Mouse (Mus musculus) liver, adult 2 months (tissue): ENCODE measurements around the gene Akr1c6. TPM values are rescaled to one million over a fixed set of nuclear protein-coding genes. Genes with fewer than 3 reads are reported as not detected.
A peak's percentile ranks its signal among the peaks of the same experiment; 100 is the strongest.

ENCODE experiments used
- DNase-seq: peaks from one replicate; pipeline ENCODE4 v3.0.0-alpha.2; 2011; ENCODE audit warnings: low read depth, low spot score; ENCODE audit errors: extremely low read depth
- H3K27ac ChIP-seq: fragments of 200-500 bp; replicated peaks from 2 replicates; pipeline ENCODE4 v1.5.1; 2012; ENCODE audit warnings: low read depth, mild to moderate bottlenecking, control low read depth, inconsistent platforms, low read length; ENCODE audit not compliant: insufficient read depth
- H3K27me3 ChIP-seq: fragments of 200-500 bp; 2 replicates; pipeline ENCODE4 v1.6.1; 2012; ENCODE audit warnings: mild to moderate bottlenecking, moderate library complexity, low read length, inconsistent platforms; ENCODE audit not compliant: control insufficient read depth, insufficient read depth
- H3K36me3 ChIP-seq: fragments of 200-500 bp; 2 replicates; pipeline ENCODE4 v1.6.1; 2012; ENCODE audit warnings: low read length, inconsistent platforms; ENCODE audit not compliant: control insufficient read depth, insufficient read depth
- H3K4me1 ChIP-seq: fragments of 200-500 bp; 2 replicates; pipeline ENCODE4 v1.6.1; 2011; ENCODE audit warnings: low read length; ENCODE audit not compliant: control insufficient read depth, insufficient read depth
- H3K4me3 ChIP-seq: fragments of 200-500 bp; 2 replicates; pipeline ENCODE4 v1.5.1; 2011; ENCODE audit warnings: low read depth, mild to moderate bottlenecking, control low read depth, low read length, moderate library complexity; ENCODE audit not compliant: insufficient read depth
- H3K79me2 ChIP-seq: fragments of 200-500 bp; 2 replicates; pipeline ENCODE4 v1.6.1; 2012; ENCODE audit warnings: inconsistent platforms, mild to moderate bottlenecking, low read length, moderate library complexity; ENCODE audit not compliant: control insufficient read depth, insufficient read depth
- H3K9ac ChIP-seq: fragments of 200-500 bp; 2 replicates; pipeline ENCODE4 v1.6.1; 2012; ENCODE audit warnings: low read depth, mild to moderate bottlenecking, control low read depth, inconsistent platforms, low read length
- CTCF ChIP-seq: fragments of 200-500 bp; IDR thresholded peaks from 2 replicates; pipeline ENCODE4 v1.5.1; 2011; ENCODE audit warnings: low read depth, low read length, control low read depth
- POLR2A ChIP-seq: fragments of 200-500 bp; IDR thresholded peaks from 2 replicates; pipeline ENCODE4 v1.6.1; 2011; ENCODE audit warnings: low read length, control low read depth; ENCODE audit not compliant: insufficient read depth; ENCODE audit errors: extremely low read depth
- WGBS: fragments of 180-500 bp; shearing (Covaris S2); methylation state at CpG from one replicate; pipeline ENCODE4 v1.1.7; 2018; 5-methylcytosine and 5-hydroxymethylcytosine counted together
- polyA plus RNA-seq: library from polyadenylated mRNA; depleted of rRNA; stranded (reverse); fragments of >200 nt; gene quantifications from 2 replicates; pipeline ENCODE4 v1.2.3, GENCODE M21; 2012
- total RNA-seq: library from RNA; depleted of rRNA; stranded (reverse); fragments of >200 nt; gene quantifications from 2 replicates; pipeline ENCODE4 v1.2.3, GENCODE M21; 2014

Gene Akr1c6
- total and polyA plus RNA-seq, 2 experiments: 353 to 1,675 TPM

DNA sequence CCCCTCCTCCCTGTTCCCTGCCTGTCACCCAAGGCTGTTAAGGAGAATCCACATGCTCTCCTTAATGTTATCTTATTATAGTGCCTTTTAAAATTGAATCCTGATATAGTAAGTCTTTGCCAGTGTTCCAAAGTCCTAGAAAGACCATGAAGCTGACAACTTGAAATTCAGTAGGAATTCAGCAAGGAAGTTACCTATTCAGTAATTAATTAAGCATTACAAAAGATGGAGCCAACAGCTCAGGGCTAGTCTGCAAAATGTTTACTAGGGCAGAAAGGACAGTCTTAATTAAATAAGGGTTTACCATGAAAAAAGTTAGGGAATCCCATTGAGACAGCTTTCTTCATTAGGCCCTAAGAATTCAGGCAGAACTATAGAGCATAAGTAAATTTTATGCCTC is 31.9 kb upstream of the Akr1c6 start:
- Histone ChIP-seq H3K4me3 (no peak overlapping the region), H3K9ac (no peak overlapping the region), H3K79me2 (no peaks in the 10 kb centered on the region), H3K27ac (no peak overlapping the region), H3K36me3 (no peaks in the 10 kb centered on the region), H3K4me1 (peaks cover 5% of the 10 kb centered on the region; the same call in 1 of the 2 replicates), H3K27me3 (no peaks in the 10 kb centered on the region)
- DNase-seq: no peak
- no peak for TF ChIP-seq POLR2A
- no peak for TF ChIP-seq CTCF

DNA sequence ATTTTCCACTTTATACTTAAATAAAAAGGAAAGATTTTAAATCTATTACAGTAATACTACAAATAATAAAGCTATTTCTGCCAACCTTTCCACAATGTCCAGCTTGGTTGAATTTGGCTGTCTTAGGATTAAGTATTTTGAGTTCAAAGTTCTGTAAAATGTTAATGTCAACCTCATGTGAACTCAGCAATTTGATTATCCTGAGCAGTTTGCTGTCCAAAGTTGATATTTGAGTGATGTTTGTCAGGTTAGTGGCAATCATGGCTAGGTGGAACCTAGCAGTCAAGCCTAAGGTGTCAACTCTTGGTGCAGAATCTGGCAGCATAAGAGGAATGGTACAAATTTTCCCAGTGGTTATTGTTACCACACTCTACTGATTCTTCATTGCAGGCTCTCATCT is 29.4 kb upstream of the Akr1c6 start:
- Histone ChIP-seq H3K27ac (peak overlapping the region; percentile 39; the same call in 1 of the 2 replicates), H3K36me3 (no peaks in the 10 kb centered on the region), H3K79me2 (no peaks in the 10 kb centered on the region), H3K4me3 (no peak overlapping the region), H3K4me1 (peaks cover 5% of the 10 kb centered on the region; the same call in 1 of the 2 replicates), H3K27me3 (no peaks in the 10 kb centered on the region), H3K9ac (no peak overlapping the region)
- peak; percentile 95 for DNase-seq
- no peak for TF ChIP-seq POLR2A
- TF ChIP-seq CTCF: no peak

DNA sequence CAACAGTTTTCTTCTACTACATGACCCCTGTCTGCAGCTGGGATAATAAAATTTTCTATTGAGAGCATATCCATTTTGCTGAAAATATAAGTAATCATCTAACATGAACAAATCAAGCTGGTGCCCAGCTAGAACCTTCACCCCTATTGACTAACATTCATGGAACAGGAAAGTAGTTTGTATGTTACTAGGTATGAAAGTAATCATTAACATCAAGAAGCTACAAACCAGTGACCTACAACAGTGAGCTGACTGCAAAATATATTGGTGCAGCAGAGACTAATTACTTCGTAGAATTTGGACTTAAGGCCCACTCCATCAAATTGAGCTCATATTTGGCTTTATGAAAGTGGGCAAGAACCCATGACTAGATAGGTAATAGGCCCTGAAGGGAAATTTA is 27.3 kb upstream of the Akr1c6 start:
- Histone ChIP-seq H3K27me3 (no peaks in the 10 kb centered on the region), H3K36me3 (no peaks in the 10 kb centered on the region), H3K9ac (no peak overlapping the region), H3K4me3 (no peak overlapping the region), H3K4me1 (peaks cover 5% of the 10 kb centered on the region; the same call in 1 of the 2 replicates), H3K27ac (no peak overlapping the region), H3K79me2 (no peaks in the 10 kb centered on the region)
- DNase-seq: peak; percentile 79
- WGBS: 11% methylated on average over 1 of the region's 1 CpGs
- TF ChIP-seq POLR2A (no peak), CTCF (no peak)

DNA sequence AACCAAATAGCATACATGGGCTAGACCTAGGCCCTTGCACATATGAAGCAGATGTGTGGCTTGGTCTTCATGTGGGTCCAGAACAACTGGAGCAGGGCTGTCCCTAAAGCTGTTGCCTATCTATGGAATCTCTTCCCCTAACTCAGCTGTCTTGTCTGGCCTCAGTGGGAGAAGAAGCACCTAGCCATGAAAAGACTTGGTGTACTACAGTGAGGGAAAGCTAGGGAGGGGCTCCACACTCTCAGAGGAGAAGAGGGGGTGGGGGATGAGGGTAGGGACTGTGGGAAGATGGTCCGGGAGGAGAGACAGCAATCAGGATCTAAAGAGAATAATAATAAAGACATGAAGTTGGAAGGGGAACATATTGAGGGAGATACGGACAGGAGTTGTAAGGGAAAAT is 5.5 kb upstream of the Akr1c6 start:
- no peak for DNase-seq
- WGBS: 91% methylated on average over 2 of the region's 2 CpGs
- no peaks in the 10 kb centered on the region for H3K36me3 ChIP-seq
- peaks cover 18% of the 10 kb centered on the region for H3K4me1 ChIP-seq
- H3K27me3 ChIP-seq: no peaks in the 10 kb centered on the region
- TF ChIP-seq CTCF: no peak
- no peak for TF ChIP-seq POLR2A
- H3K4me3 ChIP-seq: no peak overlapping the region
- peak overlapping the region; percentile 55 for H3K27ac ChIP-seq
- H3K9ac ChIP-seq: no peak overlapping the region
- H3K79me2 ChIP-seq: no peaks in the 10 kb centered on the region

DNA sequence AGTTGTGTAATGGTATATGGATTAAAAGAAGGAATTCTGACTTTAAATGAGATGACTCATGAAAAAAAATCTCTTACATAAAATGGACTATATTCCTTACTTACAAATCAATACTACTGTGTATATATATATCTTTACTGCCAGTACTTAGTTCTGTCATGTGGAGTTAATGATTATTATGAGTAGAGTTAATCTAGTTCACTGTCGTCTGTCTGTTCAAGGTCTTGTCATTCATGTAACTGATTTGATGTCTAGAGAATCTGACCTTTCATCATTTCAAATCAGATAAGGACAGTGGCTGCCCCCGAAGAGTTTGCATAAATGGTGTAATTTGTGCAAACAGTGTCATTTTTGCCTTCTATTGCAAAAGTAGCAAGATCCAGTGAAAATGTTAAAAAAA is 5.1 kb upstream of the Akr1c6 start:
- TF ChIP-seq POLR2A (no peak), CTCF (no peak)
- 12% methylated on average over 2 of the region's 2 CpGs for WGBS
- DNase-seq: peak; percentile 98

DNA sequence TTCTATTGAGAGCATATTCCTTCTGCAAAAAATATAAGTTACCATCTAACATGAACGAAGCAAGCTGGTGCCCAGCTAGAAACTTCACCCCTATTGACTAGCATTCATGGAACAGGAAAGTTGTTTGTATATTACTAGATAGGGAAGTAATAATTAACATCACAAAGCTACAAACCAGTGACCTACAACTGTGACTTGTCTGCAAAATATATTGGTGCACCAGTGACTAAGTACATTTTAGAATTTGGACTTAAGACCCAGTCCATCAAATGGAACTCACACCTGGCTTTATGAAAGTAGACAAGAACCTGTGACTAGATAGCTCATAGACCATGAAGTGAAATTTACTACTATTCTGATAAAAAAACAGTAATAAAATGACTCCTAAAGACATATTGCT is 3.0 kb upstream of the Akr1c6 start:
- DNase-seq: peak; percentile 97
- TF ChIP-seq CTCF (no peak), POLR2A (no peak)
- Histone ChIP-seq H3K4me3 (no peak overlapping the region), H3K36me3 (peaks cover 1% of the 10 kb centered on the region; the same call in 1 of the 2 replicates), H3K4me1 (peaks cover 20% of the 10 kb centered on the region), H3K79me2 (peaks cover 2% of the 10 kb centered on the region; the same call in 1 of the 2 replicates), H3K27ac (peak overlapping the region; percentile 60), H3K9ac (no peak overlapping the region), H3K27me3 (no peaks in the 10 kb centered on the region)
- WGBS: 21% methylated on average over 1 of the region's 1 CpGs

More for the DNA sequence above, 5.1 kb upstream of the Akr1c6 start:
- H3K79me2 ChIP-seq: no peaks in the 10 kb centered on the region
- H3K4me1 ChIP-seq: peaks cover 20% of the 10 kb centered on the region
- H3K9ac ChIP-seq: no peak overlapping the region
- no peak overlapping the region for H3K27ac ChIP-seq
- no peak overlapping the region for H3K4me3 ChIP-seq
- no peaks in the 10 kb centered on the region for H3K27me3 ChIP-seq
- no peaks in the 10 kb centered on the region for H3K36me3 ChIP-seq
